Mouse (Mus musculus) MEL-GATA-1-ER (cell line): ENCODE results near the gene Bhlhb9.
A peak's percentile ranks its signal among the peaks of the same experiment; 100 is the strongest.
"Not testable (repeated sequence)": the region's sequence is repeated elsewhere in the genome, so short reads cannot be mapped to it uniquely, and the experiment has no call there.

Experiments
- DNase-seq: peaks from one replicate; pipeline ENCODE4 v3.0.0-alpha.2; 2012; ENCODE audit warnings: low read depth; ENCODE audit errors: extremely low read depth

The Bhlhb9 gene

GRCm38 (mm10) chrX:135797212-135797644 is at the start of gene Bhlhb9:
TSS of gene Bhlhb9 (plus strand) at chrX:135797594.
- peak; percentile 16 for DNase-seq

DNA sequence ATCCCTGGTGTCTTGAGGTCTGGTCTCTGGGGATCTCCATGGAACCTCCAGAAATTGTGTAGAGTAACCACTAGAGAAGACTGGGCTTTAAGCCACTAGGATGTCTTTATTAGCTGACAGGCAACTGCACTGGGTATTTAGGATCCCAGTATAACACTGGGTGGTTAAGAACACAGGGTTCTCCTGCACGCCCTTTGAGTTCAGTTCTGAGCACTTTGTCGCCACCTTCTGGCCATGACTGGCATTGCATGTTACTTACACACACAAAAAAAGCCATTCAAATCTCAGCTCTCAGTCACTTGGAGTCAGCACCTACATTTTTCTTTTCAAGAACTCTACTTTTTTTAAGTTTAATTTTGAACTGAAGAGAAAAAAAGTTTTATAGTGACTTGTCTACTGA is 44.6 kb upstream of the Bhlhb9 start:
- no peak for DNase-seq

DNA sequence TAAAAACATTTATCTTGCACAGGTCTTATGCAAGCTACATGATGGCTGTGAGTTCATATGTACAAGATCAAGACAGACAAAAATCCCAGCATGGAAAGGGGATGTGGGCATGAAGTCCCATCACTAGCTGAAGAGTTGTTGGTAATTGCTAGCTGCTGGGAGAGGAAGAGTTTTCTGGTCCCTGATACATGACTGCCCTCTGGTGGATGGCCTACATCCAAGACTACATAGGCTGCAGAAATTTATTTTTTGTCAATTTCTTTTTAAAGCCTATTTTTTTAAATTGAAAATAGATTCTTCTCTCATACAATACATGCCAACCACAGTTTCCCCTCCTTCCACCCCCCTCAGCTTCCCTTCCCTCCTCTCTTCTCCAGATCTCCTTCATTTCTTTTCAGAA is 35.7 kb upstream of the Bhlhb9 start:
- no peak for DNase-seq

- DNase-seq = no peak
Measured at GRCm38 (mm10) chrX:135768043-135768548, 29.3 kb upstream of the Bhlhb9 start.

- DNase-seq = no peak
Measured at GRCm38 (mm10) chrX:135768565-135768964, 28.8 kb upstream of the Bhlhb9 start.

GRCm38 (mm10) chrX:135791536-135791935 is 5.9 kb upstream of the Bhlhb9 start:
- no peak for DNase-seq

DNA sequence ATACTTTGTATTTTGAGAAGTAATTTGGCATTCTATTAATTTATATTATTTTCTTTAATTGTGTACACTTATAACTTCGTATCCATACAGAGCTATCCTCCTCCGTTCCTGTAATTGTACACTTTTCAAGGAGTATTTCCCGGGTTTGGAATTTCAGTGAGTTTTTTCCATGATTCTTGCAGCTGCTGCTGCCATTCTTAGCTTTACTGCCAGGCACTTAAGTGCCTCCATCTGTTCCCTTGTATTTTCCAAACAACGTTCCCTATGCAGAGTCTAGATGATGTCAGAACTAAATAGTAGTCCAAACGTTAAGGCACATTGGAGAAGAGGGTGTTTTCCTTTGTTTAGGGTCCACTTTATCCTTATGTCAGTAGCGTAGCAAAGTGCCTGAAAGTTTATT is 5.1 kb upstream of the Bhlhb9 start:
- no peak for DNase-seq

DNA sequence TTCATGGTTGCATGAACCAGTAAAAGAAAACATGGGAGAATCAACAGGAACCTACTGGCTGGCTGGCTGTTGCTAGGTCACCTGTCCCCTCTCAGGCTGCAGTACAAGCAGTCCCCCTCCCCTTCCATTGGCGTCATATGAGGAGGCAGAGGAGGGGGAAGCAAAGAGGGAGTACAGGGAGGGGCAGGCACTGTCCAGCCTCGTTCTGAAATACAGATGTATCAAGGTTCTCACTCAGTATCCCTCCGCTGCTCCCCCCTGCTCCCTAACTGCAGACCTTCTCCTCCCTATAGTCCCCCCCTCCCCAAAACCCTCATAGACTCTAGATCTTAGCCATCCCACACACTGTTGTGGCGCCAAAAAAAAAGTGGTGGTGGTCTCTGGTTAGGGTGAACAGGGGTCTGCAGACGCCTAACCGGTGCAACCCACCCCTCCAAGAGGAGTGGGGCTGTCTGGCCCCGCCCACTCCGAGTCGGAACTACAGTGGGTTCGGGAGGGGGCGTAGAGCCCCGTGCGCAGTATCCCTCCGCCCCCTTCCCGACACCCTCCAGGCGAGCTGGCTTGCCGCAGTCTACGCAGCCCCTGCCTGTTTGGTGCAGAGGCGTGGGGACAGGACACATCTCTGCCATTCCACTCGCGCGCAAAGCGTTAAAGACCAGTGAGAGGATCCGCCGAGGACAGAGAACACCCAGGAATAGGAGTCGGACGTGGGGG is 1.6 kb upstream of the Bhlhb9 start:
- not testable (repeated sequence) for DNase-seq

- not testable (repeated sequence) for DNase-seq
Measured at GRCm38 (mm10) chrX:135796305-135797211, 836 bp upstream of the Bhlhb9 start.

GRCm38 (mm10) chrX:135804149-135804548 is 6.8 kb downstream of the Bhlhb9 start:
- no peak for DNase-seq

DNA sequence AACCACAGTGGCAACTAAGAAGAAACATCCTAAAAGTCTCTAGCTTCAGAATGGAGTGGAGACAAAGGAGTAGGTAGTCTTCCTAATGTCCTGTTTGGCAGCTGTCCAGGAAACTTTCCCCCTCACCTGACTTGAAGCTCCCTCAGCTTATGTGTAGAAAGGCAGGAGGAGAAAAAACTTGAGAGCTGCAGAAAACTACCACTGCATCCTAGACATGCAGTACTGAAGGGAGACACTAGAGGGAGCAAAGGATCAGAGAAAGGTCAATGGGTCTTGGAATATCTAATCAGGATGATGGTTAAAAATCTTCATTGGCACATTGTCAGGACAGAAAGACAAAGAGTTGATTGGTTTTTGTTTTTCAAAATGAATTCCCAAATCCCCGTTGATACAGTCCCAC is 8.4 kb downstream of the Bhlhb9 start:
- peak; percentile 6 for DNase-seq

- DNase-seq = not testable (repeated sequence)
Measured at GRCm38 (mm10) chrX:135835896-135836295, 38.5 kb downstream of the Bhlhb9 start.

DNA sequence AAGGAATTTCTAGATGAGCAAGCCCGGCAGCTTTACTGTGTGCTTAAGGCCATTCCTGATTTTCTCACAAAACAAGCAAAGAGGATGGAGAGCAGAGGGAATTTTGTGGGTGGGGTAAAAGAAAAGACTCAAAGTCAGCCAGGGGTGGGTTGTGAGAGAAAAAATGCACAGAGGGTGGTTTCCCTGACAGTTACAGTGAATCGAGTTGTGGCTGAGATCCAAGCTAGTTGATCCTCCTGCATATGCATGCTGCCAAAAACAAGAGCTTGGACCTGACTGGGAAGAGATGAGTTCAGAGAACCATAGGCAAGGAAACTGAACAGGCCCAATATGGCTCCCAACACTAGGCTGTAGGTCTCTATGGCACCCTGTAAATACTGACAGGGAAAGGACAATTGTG is 40.5 kb downstream of the Bhlhb9 start:
- DNase-seq = no peak

DNA sequence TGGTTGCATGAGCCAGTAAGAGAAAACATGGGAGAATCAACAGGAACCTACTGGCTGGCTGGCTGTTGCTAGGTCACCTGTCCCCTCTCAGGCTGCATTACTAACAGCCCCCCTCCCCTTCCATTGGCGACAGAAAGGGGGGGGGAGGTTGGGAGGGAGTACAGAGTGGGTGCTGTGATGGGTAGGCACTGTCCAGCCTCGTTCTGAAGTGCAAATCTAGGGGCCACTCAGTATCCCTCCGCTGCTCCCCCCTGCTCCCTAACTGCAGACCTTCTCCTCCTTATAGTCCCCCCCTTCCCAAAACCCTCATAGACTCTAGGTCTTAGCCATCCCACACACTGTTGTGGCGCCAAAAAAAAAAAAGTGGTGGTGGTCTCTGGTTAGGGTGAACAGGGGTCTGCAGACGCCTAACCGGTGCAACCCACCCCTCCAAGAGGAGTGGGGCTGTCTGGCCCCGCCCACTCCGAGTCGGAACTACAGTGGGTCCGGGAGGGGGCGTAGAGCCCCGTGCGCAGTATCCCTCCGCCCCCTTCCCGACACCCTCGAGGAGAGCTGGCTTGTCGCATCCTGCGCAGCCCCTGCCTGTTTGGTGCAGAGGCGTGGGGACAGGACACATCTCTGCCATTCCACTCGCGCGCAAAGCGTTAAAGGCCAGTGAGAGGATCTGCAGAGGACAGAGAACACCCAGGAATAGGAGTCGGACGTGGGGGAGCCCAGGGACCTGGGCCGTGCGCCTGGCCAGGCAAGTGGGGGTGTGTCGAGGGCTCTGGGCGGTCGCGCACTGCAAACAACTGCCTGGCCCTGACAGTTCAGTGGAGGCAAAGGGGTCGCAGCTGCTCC is 41.3 kb downstream of the Bhlhb9 start, which contains the start of gene Gprasp2:
Gene Gprasp2, plus strand, starts transcription at position 514 of the 840 bp plus-strand sequence.
- not testable (repeated sequence) for DNase-seq

- peak; percentile 13 for DNase-seq
Measured at GRCm38 (mm10) chrX:135839397-135840391, 42.3 kb downstream of the Bhlhb9 start.

DNA sequence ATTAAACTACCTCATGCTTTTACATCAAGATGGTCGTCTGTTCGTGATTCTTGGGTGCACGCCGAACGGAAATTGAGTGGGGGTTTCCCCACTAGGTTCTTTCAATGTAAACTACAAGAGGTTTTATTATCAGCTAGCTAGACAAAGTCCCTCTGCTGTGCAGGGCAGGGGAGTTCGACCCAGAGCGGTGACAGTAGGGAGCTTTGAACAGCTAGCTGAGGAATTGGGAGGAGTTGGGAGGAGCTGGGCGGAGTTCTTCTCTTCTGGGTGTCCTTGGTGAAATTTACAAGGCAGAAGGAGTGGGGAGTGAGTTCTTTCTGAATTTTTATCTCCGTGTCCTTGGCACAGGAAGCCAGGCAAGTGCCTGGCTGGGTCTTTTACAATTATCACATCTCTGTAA is 69.4 kb downstream of the Bhlhb9 start:
- not testable (repeated sequence) for DNase-seq

DNA sequence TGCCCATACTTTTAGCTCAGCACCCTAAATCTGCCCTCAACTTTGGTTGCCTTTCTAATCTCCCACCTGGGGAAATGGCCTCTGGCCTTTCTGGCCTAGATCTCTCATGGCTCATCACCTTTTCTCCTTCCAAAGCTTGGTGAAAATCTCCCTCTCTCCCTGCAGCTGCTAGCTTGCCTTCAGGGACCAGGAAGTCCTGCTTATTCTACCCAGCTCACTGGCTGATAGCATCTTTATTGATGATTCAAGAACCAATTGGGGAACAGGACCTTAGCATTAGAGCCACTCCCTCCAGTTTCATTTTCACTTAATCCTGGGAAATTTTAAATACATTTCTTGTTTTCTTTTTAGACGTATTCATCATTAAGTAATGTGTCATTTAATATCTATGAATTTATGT is 79.3 kb downstream of the Bhlhb9 start:
- DNase-seq = no peak

GRCm38 (mm10) chrX:135879626-135880025 is 82.2 kb downstream of the Bhlhb9 start:
- no peak for DNase-seq

- no peak for DNase-seq
Measured at GRCm38 (mm10) chrX:135885411-135886233, 88.2 kb downstream of the Bhlhb9 start.
